Mouse (Mus musculus): ENCODE results near the gene Runx2.

DNA sequence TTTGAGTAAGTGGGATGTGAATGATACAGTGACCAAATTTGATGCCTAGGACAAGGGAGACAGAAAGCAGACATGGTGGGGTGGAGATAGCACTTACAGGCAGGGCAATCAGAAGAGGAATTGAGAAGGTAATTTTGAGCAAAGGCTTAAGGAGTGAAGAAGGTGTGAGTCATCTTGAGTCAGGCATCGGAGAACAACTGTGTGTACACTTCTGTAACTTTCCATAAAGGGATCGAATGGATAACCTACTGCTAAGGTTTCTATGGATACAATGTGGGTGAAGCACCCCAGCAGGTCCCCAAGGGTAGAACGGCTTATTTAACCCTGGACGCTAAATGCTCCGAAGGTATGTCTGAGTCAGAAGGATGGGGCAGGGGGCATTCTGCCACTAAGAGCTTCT, 312.4 kb downstream of the Runx2 start:
- TF ChIP-seq CTCF (IDR thresholded peaks at IDR 0.05; ENCODE audit: control insufficient read depth, insufficient read depth, low read length) = no peak
- no peak for TF ChIP-seq POLR2A (IDR thresholded peaks at IDR 0.05; ENCODE audit: borderline replicate concordance, control insufficient read depth, low read depth, low read length)
